Mouse (Mus musculus): ENCODE data around the gene Med29. TPM values are rescaled to one million over a fixed set of nuclear protein-coding genes. Genes with fewer than 3 reads are reported as not detected.
A peak's percentile ranks its signal among the peaks of the same experiment; 100 is the strongest.

The Med29 gene
- polyA plus RNA-seq, 1 experiment from 2014 or later, result 44.6 TPM

DNA sequence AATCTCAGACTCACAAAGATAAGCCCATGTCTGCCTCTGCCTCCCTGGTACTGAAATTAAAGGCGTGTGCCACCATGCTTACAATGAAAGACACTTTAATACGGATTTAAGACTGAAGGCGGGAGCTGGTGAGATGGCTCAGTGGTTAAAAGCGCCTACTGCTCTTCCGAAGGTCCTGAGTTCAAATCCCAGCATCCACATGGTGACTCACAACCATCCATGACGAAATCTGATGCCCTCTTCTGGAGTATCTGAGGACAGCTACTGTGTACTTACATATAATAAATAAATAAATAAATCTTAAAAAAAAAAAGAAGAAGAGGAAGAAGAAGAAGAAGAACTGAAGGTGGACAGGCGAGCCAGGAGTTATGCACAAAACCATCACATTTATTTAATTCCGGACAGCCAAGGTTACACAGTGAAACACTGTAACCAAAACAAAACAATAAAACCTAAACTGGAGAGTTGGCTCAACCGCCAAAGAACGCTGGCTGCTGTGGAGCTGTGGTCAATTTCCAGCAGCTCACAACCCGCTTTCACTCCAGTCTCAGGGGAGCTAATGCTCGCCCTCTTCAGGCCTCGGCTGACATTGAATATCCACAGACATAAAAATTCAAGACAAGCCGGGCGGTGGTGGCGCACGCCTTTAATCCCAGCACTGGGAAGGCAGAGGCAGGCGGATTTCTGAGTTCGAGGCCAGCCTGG lies 53.1 kb downstream of the Med29 start:
- WGBS, result 81% methylated on average over 19 of the region's 19 CpGs

DNA sequence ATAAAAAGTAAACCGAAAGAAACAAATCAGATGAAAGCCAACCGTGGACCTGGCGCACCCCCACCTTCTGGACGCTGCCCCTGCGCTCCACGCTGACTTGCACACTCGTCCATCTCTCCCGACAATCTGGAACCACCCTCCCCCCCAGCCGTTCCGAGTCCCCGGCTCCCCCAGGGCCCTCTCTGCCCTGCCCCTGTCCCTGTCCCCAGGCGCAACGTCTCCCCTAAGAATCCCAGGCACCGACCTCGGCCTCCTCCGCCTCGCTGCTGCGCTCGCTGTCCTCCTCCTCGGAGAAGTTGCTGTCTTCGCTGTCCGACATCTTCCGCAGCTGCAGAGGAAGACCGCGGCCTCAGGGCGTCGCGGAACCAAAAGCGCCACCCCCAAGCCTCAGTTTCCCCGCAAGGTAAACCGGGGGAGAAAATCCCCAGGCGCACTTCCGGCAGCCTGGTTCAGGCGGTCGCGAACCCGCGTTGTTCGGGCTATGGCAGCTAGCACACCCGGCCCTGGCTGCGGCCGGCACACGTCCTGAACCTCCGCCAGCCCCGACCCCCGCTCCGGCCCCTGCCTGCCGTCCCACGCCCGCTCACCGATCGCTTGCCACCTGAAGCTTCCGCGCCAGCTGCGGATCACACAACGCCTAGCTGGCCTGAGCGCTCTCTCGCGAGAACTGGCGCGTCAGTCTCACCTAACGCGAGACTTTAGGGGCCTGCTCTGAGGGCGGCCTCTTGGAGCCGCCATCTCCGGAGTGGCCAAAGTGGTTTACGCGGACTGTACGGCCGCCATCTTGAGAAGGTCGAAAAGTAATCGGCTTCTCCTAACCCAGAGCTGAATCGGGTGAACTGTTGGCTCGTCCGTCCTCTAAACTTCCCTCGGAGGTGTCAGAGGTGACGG lies 54.2 kb downstream of the Med29 start, which contains the start of gene Supt5:
Gene Supt5, minus strand, starts transcription at position 639 of the 891 bp plus-strand sequence.
- H3K9me3 ChIP-seq, result no peaks in the 10 kb centered on the region
- H3K9ac ChIP-seq (replicated peaks), result peak within 1 kb of the TSS; percentile 90
- no peaks in the 10 kb centered on the region for H3K27me3 ChIP-seq
- H3K4me1 ChIP-seq, result peaks cover 27% of the 10 kb centered on the region
- H3K4me3 ChIP-seq, result peak within 1 kb of the TSS; percentile 73
- WGBS, result under 1% methylated on average over 77 of the region's 77 CpGs
- H3K27ac ChIP-seq (replicated peaks), result peak within 1 kb of the TSS; percentile 91
- no peaks in the 10 kb centered on the region; the same call in 1 of the 2 replicates for H3K36me3 ChIP-seq
- H3K4me2 ChIP-seq (replicated peaks), result peak within 1 kb of the TSS; percentile 83
- peak; percentile 99 for ATAC-seq (replicated peaks)

More for the DNA sequence above, 53.1 kb downstream of the Med29 start:
- Histone ChIP-seq H3K4me3 (peak overlapping the region; percentile 73), H3K9me3 (no peaks in the 10 kb centered on the region), H3K4me1 (peaks cover 27% of the 10 kb centered on the region), H3K36me3 (no peaks in the 10 kb centered on the region; the same call in 1 of the 2 replicates), H3K9ac (replicated peaks) (peak overlapping the region; percentile 90; the same call in 1 of the 2 replicates), H3K4me2 (replicated peaks) (peak overlapping the region; percentile 83), H3K27me3 (no peaks in the 10 kb centered on the region), H3K27ac (replicated peaks) (peak overlapping the region; percentile 91)
- no peak for ATAC-seq (replicated peaks)

Other genes starting within 250 kb of the Med29 start
- 97.0 and 109 TPM in 2 replicates for gene Fbl, start 223.0 kb downstream of the Med29 start, polyA plus RNA-seq (2015; fragmentation: Nextera tagmentation; extraction: Ambion mirVana)
- gene Dyrk1b, start 213.2 kb downstream of the Med29 start, polyA plus RNA-seq (2015; fragmentation: Nextera tagmentation; extraction: Ambion mirVana), result 18.1 and 18.6 TPM in 2 replicates
- gene Eid2, start 124.8 kb downstream of the Med29 start, polyA plus RNA-seq (2015; fragmentation: Nextera tagmentation; extraction: Ambion mirVana), result 5.4 and 16.7 TPM in 2 replicates
- 41.3 and 44.9 TPM in 2 replicates for gene Eid2b, start 115.0 kb downstream of the Med29 start, polyA plus RNA-seq (2015; fragmentation: Nextera tagmentation; extraction: Ambion mirVana)
- 0.24 and 0.31 TPM in 2 replicates for gene Selenov, start 101.5 kb downstream of the Med29 start, polyA plus RNA-seq (2015; fragmentation: Nextera tagmentation; extraction: Ambion mirVana)
- 15.4 and 16.7 TPM in 2 replicates for gene Dll3, start 90.5 kb downstream of the Med29 start, polyA plus RNA-seq (2015; fragmentation: Nextera tagmentation; extraction: Ambion mirVana)
- gene Timm50, start 80.6 kb downstream of the Med29 start, polyA plus RNA-seq (2015; fragmentation: Nextera tagmentation; extraction: Ambion mirVana), result 149 and 158 TPM in 2 replicates
- gene Supt5, start 54.0 kb downstream of the Med29 start, polyA plus RNA-seq (2015; fragmentation: Nextera tagmentation; extraction: Ambion mirVana), result 104 and 107 TPM in 2 replicates
- 514 and 544 TPM in 2 replicates for gene Rps16, start 42.1 kb downstream of the Med29 start, polyA plus RNA-seq (2015; fragmentation: Nextera tagmentation; extraction: Ambion mirVana)
- gene Plekhg2, start 20.1 kb downstream of the Med29 start, polyA plus RNA-seq (2015; fragmentation: Nextera tagmentation; extraction: Ambion mirVana), result 42.8 and 47.8 TPM in 2 replicates
- 5.6 and 5.7 TPM in 2 replicates for gene Zfp36, start 12.5 kb downstream of the Med29 start, polyA plus RNA-seq (2015; fragmentation: Nextera tagmentation; extraction: Ambion mirVana)
- gene Paf1, start 243 bp upstream of the Med29 start, polyA plus RNA-seq (2015; fragmentation: Nextera tagmentation; extraction: Ambion mirVana), result 98.0 and 106 TPM in 2 replicates
- 4.0 and 4.7 TPM in 2 replicates for gene Gmfg, start 44.7 kb upstream of the Med29 start, polyA plus RNA-seq (2015; fragmentation: Nextera tagmentation; extraction: Ambion mirVana)
- 10.9 and 13.0 TPM in 2 replicates for gene Lrfn1, start 59.3 kb upstream of the Med29 start, polyA plus RNA-seq (2015; fragmentation: Nextera tagmentation; extraction: Ambion mirVana)
- not detected in 2 replicates for gene Ifnl2, start 117.7 kb upstream of the Med29 start, polyA plus RNA-seq (2015; fragmentation: Nextera tagmentation; extraction: Ambion mirVana)
- gene Ifnl3, start 130.1 kb upstream of the Med29 start, polyA plus RNA-seq (2015; fragmentation: Nextera tagmentation; extraction: Ambion mirVana), result not detected in 2 replicates
- gene Sycn, start 148.2 kb upstream of the Med29 start, polyA plus RNA-seq (2015; fragmentation: Nextera tagmentation; extraction: Ambion mirVana), result not detected in 2 replicates
- gene Nccrp1, start 154.5 kb upstream of the Med29 start, polyA plus RNA-seq (2015; fragmentation: Nextera tagmentation; extraction: Ambion mirVana), result not detected in 2 replicates
- gene Samd4b, start 205.4 kb upstream of the Med29 start, polyA plus RNA-seq (2015; fragmentation: Nextera tagmentation; extraction: Ambion mirVana), result 24.3 and 25.7 TPM in 2 replicates
- gene Pak4, start 205.5 kb upstream of the Med29 start, polyA plus RNA-seq (2015; fragmentation: Nextera tagmentation; extraction: Ambion mirVana), result 28.9 and 30.0 TPM in 2 replicates
- not detected in 2 replicates for gene Acp7, start 238.6 kb upstream of the Med29 start, polyA plus RNA-seq (2015; fragmentation: Nextera tagmentation; extraction: Ambion mirVana)

Data from forebrain, embryonic 15.5 days (tissue).